Mouse (Mus musculus) olfactory bulb, adult 2 months (tissue): ENCODE measurements around the gene Gprc5c.

Source experiments
- CTCF ChIP-seq: fragments of 200-500 bp; IDR thresholded peaks from 2 replicates; pipeline ENCODE4 v1.5.1; 2012; ENCODE audit warnings: low read depth, mild to moderate bottlenecking, low read length, moderate library complexity; ENCODE audit not compliant: insufficient read depth
- POLR2A ChIP-seq: fragments of 200-500 bp; IDR thresholded peaks from 2 replicates; pipeline ENCODE4 v1.6.1; 2012; ENCODE audit warnings: mild to moderate bottlenecking, low read depth, low read length, moderate library complexity; ENCODE audit not compliant: insufficient read depth

- no peak for TF ChIP-seq POLR2A
- no peak for TF ChIP-seq CTCF
These were observed 7.0 kb upstream of the Gprc5c start for GRCm38 (mm10) chr11:114843818-114844463.
